Mouse (Mus musculus): Measurements from ENCODE around the gene Gm10337. TPM values are rescaled to one million over a fixed set of nuclear protein-coding genes. Genes with fewer than 3 reads are reported as not detected.

Gene Gm10337
- total RNA-seq, 4 experiments from 2014 or later = 3.5 to 9.2 (median 8.3) TPM; not detected in 1

Other genes starting within 250 kb of the Gm10337 start
- gene Rarg, start 246.2 kb upstream of the Gm10337 start, total RNA-seq (2022) = 10 to 100 TPM; 19.9 to 43.0 (median 34.4) TPM
- gene Gm9918, start 233.2 kb upstream of the Gm10337 start, total RNA-seq (2022) = under 1 TPM in 2 of 4 experiments, not detected in 2; 0.24 to 0.31 TPM
- 10 to 100 TPM; 37.1 to 45.4 (median 39.5) TPM for gene Mfsd5, start 224.3 kb upstream of the Gm10337 start, total RNA-seq (2022)
- gene Espl1, start 207.5 kb upstream of the Gm10337 start, total RNA-seq (2022) = 1 to 10 TPM; 1.4 to 5.3 (median 2.3) TPM
- gene Pfdn5, start 177.6 kb upstream of the Gm10337 start, total RNA-seq (2022) = 100 to 1,000 TPM; 440 to 517 (median 466) TPM
- gene Myg1, start 172.0 kb upstream of the Gm10337 start, total RNA-seq (2022) = 10 to 100 TPM; 65.4 to 96.8 (median 89.3) TPM
- gene Aaas, start 153.0 kb upstream of the Gm10337 start, total RNA-seq (2022) = 10 to 100 TPM; 15.6 to 31.6 (median 21.4) TPM
- gene Sp7, start 136.5 kb upstream of the Gm10337 start, total RNA-seq (2022) = under 1 TPM; 0.17 to 0.48 (median 0.33) TPM
- 10 to 100 TPM; 75.8 to 97.0 (median 91.9) TPM for gene Sp1, start 97.6 kb upstream of the Gm10337 start, total RNA-seq (2022)
- gene Amhr2, start 58.4 kb upstream of the Gm10337 start, total RNA-seq (2022) = 1 to 10 TPM; 1.1 to 1.9 (median 1.6) TPM
- 100 to 1,000 TPM in 2 of 4 experiments, 10 to 100 TPM in 2; 71.8 to 170 (median 96.4) TPM for gene Prr13, start 44.7 kb upstream of the Gm10337 start, total RNA-seq (2022)
- 100 to 1,000 TPM; 594 to 678 (median 630) TPM for gene Pcbp2, start 33.2 kb upstream of the Gm10337 start, total RNA-seq (2022)
- 10 to 100 TPM in 3 of 4 experiments, 1 to 10 TPM in 1; 9.5 to 27.1 (median 18.0) TPM for gene Map3k12, start 13.3 kb downstream of the Gm10337 start, total RNA-seq (2022)
- gene Tarbp2, start 14.5 kb downstream of the Gm10337 start, total RNA-seq (2022) = 10 to 100 TPM; 31.9 to 50.7 (median 41.9) TPM
- 10 to 100 TPM in 1 of 4 experiments, 1 to 10 TPM in 3; 1.0 to 13.3 (median 5.6) TPM for gene Npff, start 21.2 kb downstream of the Gm10337 start, total RNA-seq (2022)
- gene Gm28047, start 121.3 kb downstream of the Gm10337 start, total RNA-seq (2022) = 1 to 10 TPM in 2 of 4 experiments, not detected in 2; 2.0 to 2.1 TPM
- gene Atf7, start 121.7 kb downstream of the Gm10337 start, total RNA-seq (2022) = 100 to 1,000 TPM in 1 of 4 experiments, 10 to 100 TPM in 3; 55.5 to 104 (median 76.0) TPM
- 10 to 100 TPM in 2 of 4 experiments, 1 to 10 TPM in 2; 6.2 to 23.7 (median 10.8) TPM for gene Atp5g2, start 168.6 kb downstream of the Gm10337 start, total RNA-seq (2022)
- 100 to 1,000 TPM; 119 to 225 (median 182) TPM for gene Calcoco1, start 218.5 kb downstream of the Gm10337 start, total RNA-seq (2022)

Measured in adrenal gland, adult 8-10 months (tissue).